Mouse (Mus musculus) cerebellum, adult 11 months (tissue): ENCODE data around the gene Hoxd12.

ENCODE experiments used
- DNase-seq: peaks from one replicate; pipeline ENCODE4 v3.0.0; 2022

Gene Hoxd12

DNA sequence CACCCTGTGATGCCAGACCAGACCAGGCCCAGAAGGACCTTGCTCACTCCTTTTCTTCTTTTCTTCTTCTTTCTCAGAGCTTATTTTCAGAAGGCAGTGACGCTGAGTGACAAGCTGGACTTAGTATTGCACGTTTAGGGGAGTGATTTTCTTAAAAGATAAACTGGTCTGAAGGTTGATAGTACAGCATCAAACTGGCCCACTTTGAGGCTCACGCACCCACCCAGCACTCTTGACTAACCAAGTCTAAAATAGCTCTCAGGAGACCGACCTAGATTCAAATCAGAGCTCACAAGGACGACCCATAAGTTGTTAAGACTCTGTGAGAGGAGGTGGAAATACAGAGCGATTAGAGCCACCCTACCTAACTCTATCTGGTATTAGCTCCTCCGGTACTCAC lies 8.4 kb upstream of the Hoxd12 start:
- DNase-seq: no peak

GRCm38 (mm10) chr2:74667191-74667841 lies 7.5 kb upstream of the Hoxd12 start:
- no peak for DNase-seq

GRCm38 (mm10) chr2:74667842-74668357 lies 6.9 kb upstream of the Hoxd12 start, which contains the start of gene Hoxd13:
Gene Hoxd13 (plus strand): TSS chr2:74668310.
- no peak for DNase-seq

DNA sequence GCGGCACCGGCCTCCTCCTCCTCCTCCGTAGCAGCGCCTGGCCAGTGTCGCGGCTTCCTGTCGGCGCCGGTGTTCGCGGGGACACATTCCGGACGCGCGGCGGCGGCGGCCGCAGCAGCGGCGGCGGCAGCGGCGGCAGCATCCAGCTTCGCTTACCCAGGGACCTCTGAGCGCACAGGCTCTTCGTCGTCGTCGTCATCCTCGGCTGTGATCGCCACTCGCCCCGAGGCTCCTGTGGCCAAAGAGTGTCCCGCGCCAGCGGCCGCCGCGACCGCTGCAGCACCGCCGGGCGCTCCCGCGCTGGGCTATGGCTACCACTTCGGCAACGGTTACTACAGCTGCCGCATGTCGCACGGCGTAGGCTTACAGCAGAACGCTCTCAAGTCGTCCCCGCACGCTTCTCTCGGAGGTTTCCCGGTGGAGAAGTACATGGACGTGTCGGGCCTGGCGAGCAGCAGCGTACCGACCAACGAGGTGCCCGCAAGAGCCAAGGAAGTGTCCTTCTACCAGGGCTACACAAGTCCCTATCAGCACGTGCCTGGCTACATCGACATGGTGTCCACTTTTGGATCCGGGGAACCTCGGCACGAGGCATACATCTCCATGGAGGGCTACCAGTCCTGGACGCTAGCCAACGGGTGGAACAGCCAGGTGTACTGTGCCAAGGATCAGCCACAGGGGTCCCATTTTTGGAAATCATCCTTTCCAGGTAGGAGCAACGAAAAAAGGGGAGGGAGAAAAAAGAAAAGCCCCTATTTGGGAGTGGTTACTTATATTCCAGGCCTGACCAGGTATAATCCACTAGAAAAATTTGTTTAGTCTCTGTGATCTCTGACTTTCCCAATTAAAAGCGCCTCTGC lies 6.2 kb upstream of the Hoxd12 start:
- no peak for DNase-seq

- DNase-seq: no peak
Observed at GRCm38 (mm10) chr2:74669230-74669578, 5.6 kb upstream of the Hoxd12 start.

DNA sequence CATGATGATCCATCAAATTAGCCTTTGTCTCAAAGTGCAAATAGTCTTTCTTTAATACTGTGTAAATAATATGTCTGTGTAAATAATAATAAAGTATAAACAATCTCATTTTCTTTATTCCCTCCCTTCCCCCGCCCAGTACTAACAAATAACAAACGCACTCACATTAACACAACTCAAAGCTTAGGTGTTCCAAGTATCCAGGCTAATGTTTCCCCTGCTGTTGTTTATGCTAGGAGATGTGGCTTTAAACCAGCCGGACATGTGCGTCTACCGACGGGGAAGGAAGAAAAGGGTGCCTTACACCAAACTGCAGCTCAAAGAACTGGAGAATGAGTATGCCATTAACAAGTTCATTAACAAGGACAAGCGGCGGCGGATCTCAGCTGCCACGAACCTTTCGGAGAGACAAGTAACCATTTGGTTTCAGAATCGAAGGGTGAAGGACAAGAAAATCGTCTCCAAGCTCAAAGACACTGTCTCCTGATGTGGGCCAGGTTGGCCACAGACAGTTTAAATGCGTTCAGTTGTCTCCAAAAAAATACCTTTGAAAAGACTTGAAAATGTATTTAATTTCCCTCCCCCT lies 5.1 kb upstream of the Hoxd12 start:
- DNase-seq: no peak

GRCm38 (mm10) chr2:74670632-74671188 lies 4.1 kb upstream of the Hoxd12 start:
- no peak for DNase-seq

- DNase-seq: no peak
Observed at GRCm38 (mm10) chr2:74671847-74672246, 3.0 kb upstream of the Hoxd12 start.

DNA sequence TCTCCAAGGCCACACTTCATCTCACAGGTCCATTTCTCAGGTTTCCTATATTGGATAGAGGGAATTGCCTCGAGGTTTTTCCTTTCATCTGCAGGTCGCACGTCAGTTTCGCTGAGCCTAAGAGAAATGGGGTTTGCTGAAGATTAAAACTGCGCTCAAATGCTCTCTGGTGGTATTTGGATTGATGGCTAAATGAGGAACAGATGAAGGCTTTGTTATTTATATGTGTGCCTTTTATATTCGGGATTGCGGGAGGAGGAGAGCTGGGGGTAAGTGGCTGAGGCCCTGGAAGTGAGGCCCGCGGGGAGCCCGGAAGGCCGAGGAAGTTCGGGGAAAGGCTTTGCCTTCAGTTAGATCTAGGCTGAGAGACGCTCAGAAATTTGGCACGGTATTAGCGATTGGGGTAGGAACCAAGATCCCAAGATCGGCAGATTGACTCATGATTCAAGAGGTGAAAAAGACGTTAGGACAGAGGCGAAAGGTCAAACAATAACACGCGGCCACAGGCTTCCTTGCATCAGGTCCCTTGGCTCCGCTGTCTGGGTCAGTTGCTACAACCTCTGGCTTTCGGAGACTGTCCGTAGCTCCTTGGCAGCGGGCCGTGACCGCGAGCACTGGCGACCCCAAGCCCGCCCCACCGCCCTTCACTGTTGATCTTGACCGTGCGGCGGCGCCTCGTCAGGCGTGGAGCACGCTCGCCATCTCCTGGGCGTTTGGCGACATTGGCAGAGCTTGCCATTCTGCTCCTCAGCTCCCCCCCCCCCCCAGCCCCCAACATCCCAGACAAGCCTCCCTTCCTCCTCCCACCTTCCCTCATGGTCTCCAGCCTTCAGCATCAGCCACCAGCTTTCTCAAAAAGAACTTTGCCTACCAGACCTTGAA lies 2.1 kb upstream of the Hoxd12 start:
- peak; percentile 28 for DNase-seq

GRCm38 (mm10) chr2:74673835-74674425 lies 883 bp upstream of the Hoxd12 start:
- no peak for DNase-seq

DNA sequence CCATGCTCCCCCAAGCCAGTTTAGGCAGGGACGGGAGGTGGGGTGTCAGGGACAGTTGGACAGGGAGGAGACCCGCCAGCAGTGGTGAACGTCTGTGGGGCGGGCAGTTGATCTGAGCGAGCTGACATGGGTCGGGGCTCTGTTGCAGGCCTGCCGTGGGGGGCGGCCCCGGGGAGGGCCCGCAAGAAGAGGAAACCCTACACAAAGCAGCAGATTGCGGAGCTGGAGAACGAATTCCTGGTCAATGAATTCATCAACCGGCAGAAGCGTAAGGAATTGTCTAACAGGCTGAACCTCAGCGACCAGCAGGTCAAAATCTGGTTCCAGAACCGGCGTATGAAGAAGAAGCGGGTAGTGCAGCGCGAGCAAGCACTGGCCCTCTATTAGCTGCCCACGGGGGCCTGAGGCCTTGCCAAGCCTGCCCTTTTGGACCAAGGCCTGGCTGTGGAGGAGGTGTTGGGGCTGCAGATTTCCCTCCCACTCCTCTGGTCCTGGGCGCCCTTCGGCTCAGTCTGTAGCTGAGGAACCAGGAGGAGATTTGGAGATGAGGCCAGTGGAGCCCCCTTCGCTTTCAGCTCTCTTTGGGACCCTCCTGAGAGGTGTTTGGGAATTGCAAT lies 961 bp downstream of the Hoxd12 start:
- no peak for DNase-seq

- DNase-seq: no peak
Observed at GRCm38 (mm10) chr2:74676376-74677052, 1.7 kb downstream of the Hoxd12 start.

DNA sequence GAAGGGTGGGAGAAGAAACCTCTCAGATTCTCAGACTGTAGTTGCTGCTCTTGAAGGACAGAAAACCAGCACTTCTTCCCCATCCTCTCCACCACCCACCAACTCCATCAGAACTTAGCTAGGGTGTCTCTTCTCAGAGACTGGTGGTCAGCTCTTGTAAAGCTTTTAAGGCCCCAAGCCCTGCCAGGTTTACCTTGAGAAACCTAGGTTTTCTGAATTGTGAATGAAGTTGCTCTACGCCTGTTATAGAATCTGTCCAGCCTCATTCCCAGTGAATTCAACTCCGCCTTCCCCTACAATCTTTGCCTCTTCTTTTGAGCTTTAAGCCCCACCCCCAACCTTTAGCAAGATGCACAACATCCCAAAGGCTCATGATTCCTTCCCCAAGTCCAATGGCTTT lies 2.3 kb downstream of the Hoxd12 start:
- no peak for DNase-seq

- no peak for DNase-seq
Observed at GRCm38 (mm10) chr2:74678891-74679595, 4.2 kb downstream of the Hoxd12 start, which contains the start of gene Hoxd11. Gene Hoxd11 (plus strand): TSS chr2:74679557.

DNA sequence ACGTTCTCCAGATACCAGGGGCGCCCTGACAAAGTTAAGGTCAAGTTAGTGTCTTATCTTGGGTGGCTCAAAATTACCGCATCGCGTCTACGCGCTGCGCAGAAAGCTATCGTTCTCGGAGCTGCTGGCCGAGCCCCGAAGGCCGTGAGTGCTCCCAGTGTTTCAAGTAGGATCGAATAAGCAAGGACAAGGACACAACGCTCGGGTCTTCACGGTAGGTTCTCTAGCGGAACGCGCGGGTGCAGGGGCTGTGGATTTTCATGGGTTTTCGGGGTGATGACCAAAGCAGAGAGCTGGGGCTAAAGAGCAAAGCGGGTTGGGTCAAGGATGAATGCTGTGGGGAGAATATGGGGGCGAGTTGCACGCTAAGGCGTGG lies 4.8 kb downstream of the Hoxd12 start:
- no peak for DNase-seq

DNA sequence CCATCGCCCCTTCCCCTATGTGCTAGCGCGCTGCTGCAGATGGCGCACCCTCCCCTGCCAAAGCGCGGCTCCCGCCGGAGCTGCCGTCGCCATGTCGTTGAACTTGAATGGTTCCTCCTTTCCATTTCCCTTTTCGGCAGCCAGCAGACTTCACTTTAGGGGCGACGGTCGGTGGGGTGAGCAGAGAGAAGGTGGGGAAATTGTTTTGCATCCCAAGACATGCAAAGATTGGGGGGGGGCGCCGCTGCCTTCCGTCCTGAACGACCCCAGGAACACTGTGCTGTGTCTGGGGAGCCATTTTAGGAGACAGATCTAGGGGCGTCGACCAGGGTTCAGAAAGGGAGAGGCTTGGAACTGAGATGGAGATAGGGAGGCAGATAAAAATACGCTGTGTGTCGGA lies 5.2 kb downstream of the Hoxd12 start:
- DNase-seq: no peak

DNA sequence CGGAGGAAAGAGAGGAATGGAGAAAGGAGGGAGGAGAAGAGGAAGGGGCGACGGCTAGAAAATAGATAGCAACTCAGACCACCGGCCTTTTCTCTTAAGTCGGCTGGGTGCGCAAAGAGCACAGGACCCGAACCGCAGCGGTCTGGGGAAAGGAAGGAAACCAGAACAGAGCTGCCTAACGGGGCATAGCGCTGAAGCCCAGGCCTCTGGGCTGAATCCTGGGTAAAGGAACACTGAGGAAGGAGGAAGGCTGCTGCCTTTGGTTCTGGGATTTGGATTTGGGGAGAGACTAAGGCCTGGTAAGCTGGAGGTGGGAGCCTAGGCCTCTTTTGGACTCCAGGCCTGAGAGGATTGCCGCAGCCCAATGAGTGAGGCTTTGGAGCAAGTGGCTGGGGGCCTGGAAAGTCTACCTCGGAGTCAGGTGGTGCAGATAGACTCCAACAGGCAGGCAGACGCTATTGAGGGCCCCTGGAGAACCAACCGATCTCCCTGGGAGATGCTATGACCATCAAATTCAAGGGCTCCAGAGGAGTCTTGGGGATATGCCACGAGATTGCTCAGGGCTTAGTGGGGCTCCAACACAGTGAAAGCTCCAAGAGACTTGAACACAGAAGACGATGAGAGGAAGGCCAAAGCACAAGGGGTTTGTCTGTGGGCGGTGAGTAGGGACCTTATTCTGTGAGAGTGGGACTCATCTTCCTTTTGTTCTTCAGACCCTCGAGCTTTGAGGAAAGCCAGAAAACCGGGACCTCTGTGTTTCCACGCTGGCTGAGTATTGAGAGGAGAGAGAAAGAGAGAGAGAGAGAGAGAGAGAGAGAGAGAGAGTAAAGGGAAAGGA lies 6.0 kb downstream of the Hoxd12 start:
- DNase-seq: no peak

- DNase-seq: no peak
Observed at GRCm38 (mm10) chr2:74681594-74682531, 7.0 kb downstream of the Hoxd12 start.
